Mouse (Mus musculus) erythroid progenitor cell, adult 5-6 weeks (primary cell): Measurements from ENCODE around the gene Xirp1. TPM values are rescaled to one million over a fixed set of nuclear protein-coding genes. Genes with fewer than 3 reads are reported as not detected.

Source experiments
- ATAC-seq: replicated peaks from 2 replicates; pipeline ENCODE4 v1.8.0; 2016; ENCODE audit warnings: moderate number of reproducible peaks, mild to moderate bottlenecking, moderate TSS enrichment, inconsistent platforms; ENCODE audit not compliant: poor library complexity, low FRiP score, severe bottlenecking
- total RNA-seq, 2 experiments: library from RNA; stranded (forward) in 1 of 2; stranded (reverse) in 1 of 2; fragments of 150-400 nt in 1 of 2; fragments of 186-747, 209-891 nt in 1 of 2; gene quantifications; 2 replicates each; pipeline versions ENCODE4 v1.2.3 to v1.2.4; 2015 to 2017; ENCODE audit warnings: low replicate concordance in 2 of 2

The Xirp1 gene
- total RNA-seq, 2 experiments from 2014 or later, result not detected

DNA sequence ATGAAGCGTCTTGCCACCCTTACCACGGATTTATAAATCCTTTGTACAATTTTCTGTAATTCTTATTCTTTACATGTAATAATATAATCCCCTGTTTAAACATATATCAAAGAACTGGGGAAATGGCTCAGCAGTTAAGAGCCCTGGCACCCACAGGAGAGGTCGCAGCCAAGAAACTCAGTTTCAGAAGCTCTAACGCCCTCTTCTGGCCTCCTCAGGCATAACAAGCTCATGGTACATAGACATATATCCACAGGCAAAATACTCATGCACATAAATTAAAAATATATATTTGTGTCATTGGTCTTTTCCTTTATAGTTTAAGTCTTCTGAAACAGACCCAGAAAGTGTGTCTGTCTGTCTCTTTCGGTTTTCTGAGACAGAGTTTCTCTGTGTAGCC, 48.8 kb downstream of the Xirp1 start:
- ATAC-seq, result no peak

DNA sequence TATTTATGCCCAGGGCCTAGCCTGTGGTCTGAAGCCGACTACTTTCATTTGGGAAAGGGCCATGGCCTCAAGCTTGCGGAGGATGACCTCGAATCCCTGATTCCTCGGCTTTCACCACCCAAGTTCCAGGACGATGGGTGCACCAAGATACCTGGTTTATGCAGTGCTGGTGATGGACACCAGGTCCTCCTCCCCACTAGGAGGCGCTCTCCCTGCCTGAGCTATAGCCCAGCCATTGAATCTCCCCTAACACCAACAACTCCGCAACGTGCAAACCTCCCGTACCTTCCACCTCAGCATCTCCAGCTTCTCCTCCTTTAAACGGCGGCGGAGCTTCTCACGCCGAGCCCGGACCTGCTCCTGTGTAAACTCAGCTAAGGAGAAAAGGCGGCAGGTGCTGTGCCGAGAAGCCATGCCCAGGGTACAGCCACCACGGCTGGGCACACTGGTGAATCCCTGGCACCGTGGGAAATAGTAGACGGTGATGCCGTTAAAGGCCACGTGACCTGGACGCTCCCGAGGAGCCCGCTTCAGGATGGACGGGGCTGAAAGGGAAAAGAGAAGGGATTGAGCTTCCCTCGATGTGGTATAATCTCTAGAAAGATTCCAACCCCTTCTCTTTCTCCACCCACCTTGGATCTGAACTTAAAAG, 49.4 kb downstream of the Xirp1 start:
- no peak for ATAC-seq

DNA sequence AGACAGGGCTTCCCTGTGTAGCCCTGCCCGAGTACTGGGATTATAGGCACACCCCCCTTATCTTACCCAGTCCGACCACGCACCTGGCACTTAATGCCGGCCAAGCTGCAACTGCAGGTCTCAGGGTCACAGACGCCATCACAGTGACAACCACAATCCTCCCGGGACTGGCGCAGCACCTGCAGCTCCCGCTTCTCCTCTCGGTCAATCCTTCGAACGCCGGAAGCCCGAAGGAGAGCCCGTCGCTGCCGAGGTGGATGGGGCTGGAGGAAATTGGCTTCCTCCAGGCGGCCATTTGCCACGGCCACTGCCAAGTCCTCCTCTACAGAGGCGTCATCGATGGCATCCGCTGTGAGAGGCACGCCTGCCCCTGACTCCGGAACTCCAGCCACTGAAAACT, 50.1 kb downstream of the Xirp1 start:
- no peak for ATAC-seq

DNA sequence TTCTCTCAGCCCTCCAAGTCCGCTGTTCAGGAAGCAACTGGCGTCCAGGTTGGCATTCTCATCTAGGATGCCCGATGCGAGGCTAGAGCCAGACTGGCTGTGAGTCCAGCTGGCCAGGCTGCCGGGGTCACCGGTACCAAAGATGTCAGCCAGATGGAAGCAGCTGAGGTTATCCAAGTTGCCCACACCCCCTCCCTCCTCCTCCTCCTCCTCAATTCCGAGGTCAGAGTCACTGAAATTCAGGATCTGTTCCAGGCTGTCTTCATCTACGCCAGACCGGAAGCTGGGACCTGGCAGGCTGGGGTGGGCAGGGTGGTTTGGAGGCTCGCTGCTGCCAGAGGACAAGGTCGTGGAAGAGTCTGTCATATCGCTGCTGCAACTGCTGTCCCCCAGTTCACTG, 50.8 kb downstream of the Xirp1 start:
- no peak for ATAC-seq

DNA sequence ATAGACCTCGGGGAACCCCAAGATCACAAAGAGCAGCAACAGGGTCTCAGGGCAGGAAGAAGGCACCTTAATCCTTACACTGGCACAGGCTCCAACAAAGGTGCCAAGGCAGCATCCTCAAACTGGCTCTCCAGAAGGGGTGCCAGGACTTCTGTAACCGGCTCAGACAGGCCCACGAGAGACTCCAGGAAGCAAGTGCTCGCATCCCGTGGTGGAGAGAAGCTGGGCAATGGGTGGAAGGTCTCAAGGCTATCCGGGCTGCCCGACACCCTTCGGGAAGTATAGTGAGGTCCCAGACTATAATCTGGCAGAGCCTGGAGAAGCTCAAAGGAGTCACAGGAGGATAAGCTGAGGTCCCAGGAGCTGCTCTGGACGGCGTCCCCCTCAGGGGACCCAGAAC, 51.2 kb downstream of the Xirp1 start:
- no peak for ATAC-seq

DNA sequence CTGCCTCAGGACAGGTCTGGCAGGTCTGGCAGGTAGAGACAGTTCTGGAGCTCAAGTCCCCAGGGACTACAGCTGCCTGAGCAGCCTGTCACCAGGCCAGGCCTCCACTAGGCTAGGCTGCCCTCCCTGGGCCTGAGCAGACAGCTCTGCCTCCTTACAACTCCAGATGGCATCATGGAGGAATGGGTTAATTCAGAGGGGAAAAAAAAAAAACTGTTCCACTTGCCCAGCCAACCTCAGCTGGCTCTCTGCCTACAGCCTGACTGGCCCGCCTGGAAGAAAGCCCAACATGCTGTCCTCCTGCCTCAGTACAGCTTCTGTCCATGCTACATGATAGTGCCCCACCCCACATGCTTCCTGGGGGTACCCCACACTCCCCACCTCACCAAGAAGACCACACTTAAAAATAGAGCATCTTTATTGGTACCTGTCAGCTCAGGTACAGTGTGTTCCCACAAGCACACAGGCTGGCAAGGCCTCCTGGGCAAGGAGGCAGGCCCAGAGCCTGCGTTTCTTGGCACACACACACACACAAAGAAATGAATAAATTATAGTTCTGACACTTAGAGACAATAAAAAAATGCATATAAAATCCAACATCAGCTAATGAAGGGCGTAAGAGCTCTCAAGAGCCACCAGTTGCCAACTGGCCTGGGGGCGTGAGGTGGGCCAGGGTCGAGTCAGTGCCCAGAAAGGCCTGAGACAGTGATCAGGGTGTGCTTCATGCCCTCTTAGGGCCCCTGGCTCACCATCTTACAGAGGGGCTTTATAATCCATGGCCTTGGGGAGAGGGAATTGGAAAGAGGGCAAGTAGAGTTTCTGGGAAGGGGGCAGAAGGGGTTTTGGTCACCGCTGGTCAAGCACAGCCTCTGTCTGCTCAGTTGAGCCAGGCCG, 52.4 kb downstream of the Xirp1 start:
- no peak for ATAC-seq

DNA sequence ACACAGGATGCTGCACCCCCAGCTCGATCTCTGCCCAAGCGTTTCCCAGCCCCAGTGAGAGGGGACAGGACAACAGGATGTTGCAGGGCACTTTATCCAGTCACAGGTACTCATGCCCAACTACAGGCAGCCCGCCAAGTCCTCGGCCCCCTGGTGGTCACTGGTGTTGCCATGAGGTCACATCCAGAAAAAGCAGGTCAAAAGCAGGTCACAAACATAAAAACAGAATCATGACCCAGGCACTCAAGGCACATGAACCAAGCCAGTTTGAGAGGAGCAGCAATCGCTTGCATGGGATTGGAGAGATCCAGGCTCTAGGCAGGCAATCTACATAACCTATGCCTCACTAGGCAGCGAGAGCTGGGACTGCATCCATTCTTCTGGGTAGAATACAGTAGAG, 53.2 kb downstream of the Xirp1 start:
- ATAC-seq, result no peak

DNA sequence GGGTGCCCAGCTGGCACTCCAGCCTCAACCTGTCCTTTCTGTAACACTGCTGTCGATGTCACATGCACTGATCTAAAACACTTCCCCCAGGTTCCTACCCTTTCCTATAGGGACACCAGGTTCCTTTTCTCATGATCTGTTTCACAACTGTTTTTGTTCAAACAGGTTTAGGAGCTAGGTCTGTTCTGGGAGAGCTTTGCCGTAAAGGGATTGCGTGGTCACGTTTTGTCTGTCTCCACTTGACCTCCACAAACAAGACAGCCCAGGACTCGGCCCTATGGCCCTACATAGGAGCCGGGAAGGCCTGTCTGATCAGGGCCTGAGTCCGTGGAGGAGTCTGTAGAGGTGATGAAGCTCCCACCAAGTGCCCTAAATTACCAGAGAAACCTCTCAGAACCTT, 53.6 kb downstream of the Xirp1 start:
- no peak for ATAC-seq

DNA sequence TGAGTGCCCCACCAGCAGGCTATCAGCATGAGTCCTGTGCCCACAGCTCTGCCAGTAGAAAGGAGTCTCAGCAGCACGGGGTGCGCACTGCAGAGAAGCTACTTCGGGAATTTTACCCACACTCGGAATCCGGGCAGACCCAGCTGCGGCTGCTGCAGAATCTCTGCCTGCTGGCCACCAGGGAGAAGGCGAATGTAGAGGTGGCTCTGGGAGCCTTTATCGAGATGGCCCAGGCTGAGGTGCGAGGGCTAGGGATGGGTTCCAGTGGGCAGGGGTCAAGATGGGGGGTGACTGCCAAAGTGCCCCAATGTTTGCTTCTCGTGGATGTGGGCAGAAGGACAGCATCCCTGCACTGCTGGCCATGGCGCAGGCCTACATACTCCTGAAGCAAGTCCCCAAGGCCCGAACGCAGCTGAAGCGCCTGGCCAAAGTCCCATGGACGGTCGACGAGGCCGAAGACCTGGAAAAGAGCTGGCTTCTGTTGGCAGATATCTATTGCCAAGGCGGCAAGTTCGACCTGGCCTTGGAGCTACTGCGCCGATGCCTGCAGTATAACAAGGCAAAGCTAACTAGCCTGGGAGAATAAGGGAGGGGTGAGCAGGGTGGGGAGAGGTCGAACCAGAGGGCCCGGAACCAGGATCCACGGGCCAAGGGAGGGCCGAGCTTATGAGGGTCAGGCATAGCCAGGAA, 57.0 kb downstream of the Xirp1 start:
- no peak for ATAC-seq

DNA sequence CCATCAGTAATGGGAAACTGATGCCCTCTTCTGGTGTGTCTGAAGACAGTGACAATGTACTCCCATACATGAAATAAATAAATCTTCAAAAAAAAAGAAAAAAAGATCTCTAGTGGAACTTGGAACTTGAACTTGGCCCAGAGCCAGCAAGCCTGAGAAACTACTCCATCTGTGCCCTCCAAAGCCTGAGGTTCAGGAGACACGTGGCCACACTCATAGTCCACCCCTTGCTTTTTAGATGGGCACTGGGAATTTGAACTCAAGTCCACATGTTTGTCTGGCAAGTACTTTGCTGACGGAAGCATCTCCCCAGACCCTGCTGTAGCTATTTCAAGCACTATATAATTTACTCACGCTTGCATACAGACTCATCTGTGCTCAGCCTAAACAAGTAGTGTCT, 58.2 kb downstream of the Xirp1 start:
- ATAC-seq, result no peak

DNA sequence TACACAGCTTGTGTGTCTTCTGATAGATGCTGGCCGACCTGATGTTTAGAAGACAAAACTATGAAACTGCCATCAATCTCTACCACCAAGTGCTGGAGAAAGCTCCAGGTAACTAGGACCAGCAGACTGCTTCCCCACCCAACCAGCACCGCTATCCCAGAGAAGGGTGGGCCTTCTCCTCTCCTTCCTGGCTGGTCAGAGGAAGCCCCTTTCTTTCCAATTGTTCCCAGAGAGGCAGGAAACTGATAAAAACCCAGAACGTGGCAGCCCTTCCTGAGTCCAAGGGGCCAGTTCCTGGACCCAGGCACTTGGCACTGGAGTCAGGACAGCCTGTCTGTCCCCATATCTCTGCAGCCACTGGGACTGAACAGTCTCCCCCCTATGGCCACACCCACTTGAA, 59.2 kb downstream of the Xirp1 start:
- no peak for ATAC-seq

Other genes with a start within 250 kb of the Xirp1 start
- gene Scn11a, start 198.1 kb downstream of the Xirp1 start, total RNA-seq (2015; ENCODE audit: low replicate concordance), result not detected in 2 replicates
- gene Scn11a, start 198.1 kb downstream of the Xirp1 start, total RNA-seq (2017; ENCODE audit: low replicate concordance), result not detected in 2 replicates
- gene Wdr48, start 128.7 kb downstream of the Xirp1 start, total RNA-seq (2015; ENCODE audit: low replicate concordance), result 52.4 and 67.8 TPM in 2 replicates
- 52.1 and 63.9 TPM in 2 replicates for gene Wdr48, start 128.7 kb downstream of the Xirp1 start, total RNA-seq (2017; ENCODE audit: low replicate concordance)
- 2.5 and 4.2 TPM in 2 replicates for gene Gorasp1, start 86.0 kb downstream of the Xirp1 start, total RNA-seq (2015; ENCODE audit: low replicate concordance)
- gene Gorasp1, start 86.0 kb downstream of the Xirp1 start, total RNA-seq (2017; ENCODE audit: low replicate concordance), result 0.90 and 2.3 TPM in 2 replicates
- gene Ttc21a, start 86.0 kb downstream of the Xirp1 start, total RNA-seq (2015; ENCODE audit: low replicate concordance), result 2.1 TPM in 1 of 2 replicates, not detected in the other
- 1.5 TPM in 1 of 2 replicates, not detected in the other for gene Ttc21a, start 86.0 kb downstream of the Xirp1 start, total RNA-seq (2017; ENCODE audit: low replicate concordance)
- 2.1 and 2.2 TPM in 2 replicates for gene Csrnp1, start 38.9 kb downstream of the Xirp1 start, total RNA-seq (2015; ENCODE audit: low replicate concordance)
- 1.4 and 3.0 TPM in 2 replicates for gene Csrnp1, start 38.9 kb downstream of the Xirp1 start, total RNA-seq (2017; ENCODE audit: low replicate concordance)
- 4.2 and 6.1 TPM in 2 replicates for gene Cx3cr1, start 46.3 kb upstream of the Xirp1 start, total RNA-seq (2015; ENCODE audit: low replicate concordance)
- gene Cx3cr1, start 46.3 kb upstream of the Xirp1 start, total RNA-seq (2017; ENCODE audit: low replicate concordance), result 2.5 and 3.7 TPM in 2 replicates
- not detected in 2 replicates for gene Ccr8, start 68.5 kb upstream of the Xirp1 start, total RNA-seq (2015; ENCODE audit: low replicate concordance)
- not detected in 2 replicates for gene Ccr8, start 68.5 kb upstream of the Xirp1 start, total RNA-seq (2017; ENCODE audit: low replicate concordance)
- gene Slc25a38, start 86.8 kb upstream of the Xirp1 start, total RNA-seq (2015; ENCODE audit: low replicate concordance), result 271 and 362 TPM in 2 replicates
- 322 and 446 TPM in 2 replicates for gene Slc25a38, start 86.8 kb upstream of the Xirp1 start, total RNA-seq (2017; ENCODE audit: low replicate concordance)
- gene Rpsa, start 104.1 kb upstream of the Xirp1 start, total RNA-seq (2015; ENCODE audit: low replicate concordance), result 703 and 915 TPM in 2 replicates
- 860 and 1,041 TPM in 2 replicates for gene Rpsa, start 104.1 kb upstream of the Xirp1 start, total RNA-seq (2017; ENCODE audit: low replicate concordance)
- gene Mobp, start 126.1 kb upstream of the Xirp1 start, total RNA-seq (2015; ENCODE audit: low replicate concordance), result not detected in 2 replicates
- gene Mobp, start 126.1 kb upstream of the Xirp1 start, total RNA-seq (2017; ENCODE audit: low replicate concordance), result not detected in 2 replicates